Mouse (Mus musculus) C2C12 (cell line): ENCODE results near the gene Olfr272.

Source experiments
- CEBPB ChIP-seq: IDR thresholded peaks from one replicate; pipeline ENCODE4 v1.6.1; 2011; ENCODE audit warnings: low read depth, mild to moderate bottlenecking, control low read depth, moderate library complexity
- CTCF ChIP-seq: IDR thresholded peaks from one replicate; pipeline ENCODE4 v1.5.1; 2011; ENCODE audit not compliant: control insufficient read depth, insufficient read depth, insufficient read length
- FOSL1 ChIP-seq: IDR thresholded peaks from one replicate; pipeline ENCODE4 v1.8.0; 2011; ENCODE audit warnings: mild to moderate bottlenecking, low read length; ENCODE audit not compliant: poor library complexity, insufficient read depth, severe bottlenecking
- MAX ChIP-seq: IDR thresholded peaks from one replicate; pipeline ENCODE4 v1.6.1; 2011; ENCODE audit warnings: mild to moderate bottlenecking, control low read depth
- MYOD1 ChIP-seq: IDR thresholded peaks from one replicate; pipeline ENCODE4 v1.6.1; 2011; ENCODE audit warnings: low read depth; ENCODE audit not compliant: control insufficient read depth, insufficient read length
- MYOG ChIP-seq: IDR thresholded peaks from one replicate; pipeline ENCODE4 v1.6.1; 2011; ENCODE audit not compliant: control insufficient read depth, insufficient read length; ENCODE audit errors: extremely low read depth
- USF1 ChIP-seq: IDR thresholded peaks from one replicate; pipeline ENCODE4 v1.6.1; 2011; ENCODE audit warnings: low read depth, mild to moderate bottlenecking, control low read depth, moderate library complexity

GRCm38 (mm10) chr4:52909542-52909941, 9.4 kb downstream of the Olfr272 start:
- TF ChIP-seq CTCF (no peak), MYOG (no peak), MAX (no peak), USF1 (no peak), FOSL1 (no peak), MYOD1 (no peak), CEBPB (no peak)
